Mouse (Mus musculus): Measurements from ENCODE around the gene Ugt1a8. TPM values are rescaled to one million over a fixed set of nuclear protein-coding genes. Genes with fewer than 3 reads are reported as not detected.
"Not testable (repeated sequence)": the region's sequence is repeated elsewhere in the genome, so short reads cannot be mapped to it uniquely, and the experiment has no call there.

Ugt1a8 gene
- total and polyA plus RNA-seq, 3 experiments = not detected

DNA sequence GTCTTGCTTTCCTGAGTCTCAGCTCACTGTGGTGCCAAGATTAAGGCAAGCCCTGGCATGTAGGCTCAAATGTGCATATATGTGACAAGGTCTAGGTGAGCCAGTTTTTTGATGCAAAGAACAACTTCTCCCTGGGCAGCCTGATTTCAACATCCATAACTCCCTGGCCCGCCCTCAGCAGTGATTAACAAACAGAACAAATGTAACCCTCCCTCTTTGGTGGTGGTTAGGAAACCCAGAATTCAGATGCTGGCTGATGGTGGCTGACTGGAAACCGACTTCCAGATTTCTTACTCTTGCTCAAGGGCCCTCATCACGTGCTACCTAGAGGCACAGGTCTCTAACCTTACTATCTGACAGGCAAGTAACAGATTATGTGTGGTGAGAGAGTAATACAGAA is 15.4 kb downstream of the Ugt1a8 start, which contains the start of gene Ugt1a6b:
Gene Ugt1a6b (plus strand): TSS at position 234 of the 400 bp plus-strand sequence.
- not testable (repeated sequence) for H3K79me2 ChIP-seq (ENCODE audit: control insufficient read depth, insufficient read depth, low read length, poor library complexity)
- peaks cover 0 to 14% of the 10 kb centered on the region in 2 experiments; a peak in 3 of 4 replicates for H3K4me1 ChIP-seq (ENCODE audit: control insufficient read depth in 1 of 2, insufficient read depth in 2 of 2, low read length in 2 of 2)

DNA sequence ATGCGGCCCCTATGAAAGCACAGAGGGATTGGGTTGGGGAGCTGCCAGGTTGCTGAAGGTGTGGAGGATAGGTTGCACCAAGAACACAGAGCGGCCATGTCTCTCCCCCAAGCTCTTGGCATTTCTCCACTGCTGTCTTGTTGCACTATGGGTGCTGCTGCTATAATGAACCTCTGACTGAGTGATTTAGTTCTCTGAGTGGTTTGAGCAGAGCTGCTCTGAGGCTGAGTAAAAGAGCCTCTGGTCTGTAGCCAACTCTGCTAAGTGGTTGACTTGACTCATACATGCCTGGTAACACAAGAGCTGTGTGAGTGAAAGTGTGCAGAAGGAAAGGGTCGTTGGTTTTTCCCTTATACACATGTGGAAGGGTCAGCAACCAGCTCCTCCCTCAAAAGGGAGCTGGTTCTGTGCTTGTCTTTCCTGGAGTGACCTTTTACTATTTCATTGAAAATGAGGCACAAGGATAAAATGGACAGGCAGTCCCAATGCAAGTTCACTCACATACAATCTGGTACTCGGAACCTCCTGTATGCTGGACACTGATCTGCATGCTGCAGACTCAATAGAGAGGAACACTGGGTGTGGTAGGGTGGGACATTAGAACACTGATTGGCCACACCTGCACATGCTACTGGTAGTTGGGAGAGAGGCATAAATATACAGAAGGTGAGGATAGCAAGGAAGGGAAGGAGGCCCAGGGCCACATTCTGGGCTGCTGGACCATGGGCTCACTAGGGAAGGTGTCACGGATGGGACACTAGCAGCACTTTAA is 16.3 kb downstream of the Ugt1a8 start:
- H3K79me2 ChIP-seq (ENCODE audit: control insufficient read depth, insufficient read depth, low read length, poor library complexity); H3K9ac ChIP-seq (ENCODE audit: control insufficient read depth, low read depth, low read length, poor library complexity, severe bottlenecking); DNase-seq (ENCODE audit: low read depth, low spot score); H3K4me3 ChIP-seq (ENCODE audit: control insufficient read depth in 1 of 2, insufficient read depth in 1 of 2, low read depth in 2 of 2, low read length in 2 of 2); H3K27ac ChIP-seq (ENCODE audit: control insufficient read depth, low read depth, low read length); H3K9me3 ChIP-seq (replicated peaks; ENCODE audit: insufficient read depth, low read length); H3K27me3 ChIP-seq (ENCODE audit: control insufficient read depth in 1 of 2, insufficient read depth in 2 of 2, low read length in 2 of 2); H3K36me3 ChIP-seq (ENCODE audit: control insufficient read depth in 1 of 2, insufficient read depth in 2 of 2, low read length in 2 of 2): not testable (repeated sequence)
- H3K4me1 ChIP-seq (ENCODE audit: control insufficient read depth in 1 of 2, insufficient read depth in 2 of 2, low read length in 2 of 2) = peaks cover 0 to 14% of the 10 kb centered on the region in 2 experiments; a peak in 3 of 4 replicates

More for the DNA sequence above, 15.4 kb downstream of the Ugt1a8 start, which contains the start of gene Ugt1a6b:
- not testable (repeated sequence) for H3K9me3 ChIP-seq (replicated peaks; ENCODE audit: insufficient read depth, low read length); H3K9ac ChIP-seq (ENCODE audit: control insufficient read depth, low read depth, low read length, poor library complexity, severe bottlenecking); H3K4me3 ChIP-seq (ENCODE audit: control insufficient read depth in 1 of 2, insufficient read depth in 1 of 2, low read depth in 2 of 2, low read length in 2 of 2); H3K36me3 ChIP-seq (ENCODE audit: control insufficient read depth in 1 of 2, insufficient read depth in 2 of 2, low read length in 2 of 2); H3K27ac ChIP-seq (ENCODE audit: control insufficient read depth, low read depth, low read length); H3K27me3 ChIP-seq (ENCODE audit: control insufficient read depth in 1 of 2, insufficient read depth in 2 of 2, low read length in 2 of 2)
- DNase-seq (ENCODE audit: low read depth, low spot score) = peak; percentile 20
- TF ChIP-seq USF1 (IDR thresholded peaks at IDR 0.05; ENCODE audit: low read depth, low read length) (peak; percentile 53; the same call in 1 of the 2 replicates), EP300 (IDR thresholded peaks at IDR 0.05; ENCODE audit: low read depth in 1 of 2, low read length in 2 of 2) (peak in 1 of 2 experiments; percentile 29; a peak in 1 of 4 replicates), TCF12 (IDR thresholded peaks at IDR 0.05; ENCODE audit: low read depth, low read length) (peak; percentile 17; the same call in 1 of the 2 replicates), BHLHE40 (IDR thresholded peaks at IDR 0.05; ENCODE audit: borderline replicate concordance, low read depth, low read length) (0 out of 2 replicates have a peak, but pooled peaks have one; percentile 37)

DNA sequence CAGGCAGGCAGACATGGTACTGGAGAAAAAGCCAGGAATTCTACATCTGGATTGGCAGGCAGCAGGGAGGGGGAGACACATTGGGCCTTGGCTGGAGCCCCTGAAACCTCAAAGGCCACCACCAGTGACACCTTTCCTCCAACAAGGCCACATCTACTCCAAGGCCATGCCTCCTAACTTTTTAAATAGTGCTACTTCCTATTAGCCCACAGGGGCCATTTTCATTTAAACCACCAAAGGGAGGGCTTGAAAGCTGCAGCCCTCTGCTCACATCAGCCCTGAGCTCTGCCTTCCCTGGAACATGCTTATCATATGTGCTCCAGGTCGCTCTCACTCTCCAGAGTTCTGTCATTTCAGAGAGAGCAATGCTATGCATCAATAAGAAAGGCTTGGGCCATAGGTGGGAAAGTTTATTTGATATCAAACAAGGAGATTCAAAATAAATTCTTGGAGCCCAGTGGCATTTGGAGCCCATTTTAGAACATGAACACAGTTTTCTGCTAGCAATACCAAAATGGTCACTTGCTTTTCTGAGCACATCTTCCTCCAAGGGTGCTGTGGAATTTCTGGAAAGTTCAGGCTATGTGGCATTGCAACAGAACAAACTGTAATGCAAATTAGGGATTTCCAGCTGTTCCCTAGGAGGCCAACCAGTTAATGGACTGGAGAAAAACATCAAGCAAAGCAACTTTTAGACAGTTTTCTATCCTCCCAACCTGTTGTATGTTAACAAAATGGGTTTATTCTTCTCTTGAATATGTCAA is 17.2 kb downstream of the Ugt1a8 start:
- no peaks in the 10 kb centered on the region for H3K79me2 ChIP-seq (ENCODE audit: control insufficient read depth, insufficient read depth, low read length, poor library complexity)
- no peaks in the 10 kb centered on the region for H3K27me3 ChIP-seq (ENCODE audit: control insufficient read depth in 1 of 2, insufficient read depth in 2 of 2, low read length in 2 of 2)
- no peak for DNase-seq (ENCODE audit: low read depth, low spot score)
- peaks cover 0 to 14% of the 10 kb centered on the region in 2 experiments; a peak in 3 of 4 replicates for H3K4me1 ChIP-seq (ENCODE audit: control insufficient read depth in 1 of 2, insufficient read depth in 2 of 2, low read length in 2 of 2)
- H3K4me3 ChIP-seq (ENCODE audit: control insufficient read depth in 1 of 2, insufficient read depth in 1 of 2, low read depth in 2 of 2, low read length in 2 of 2) = no peak overlapping the region
- H3K9me3 ChIP-seq (replicated peaks; ENCODE audit: insufficient read depth, low read length) = no peaks in the 10 kb centered on the region
- H3K36me3 ChIP-seq (ENCODE audit: control insufficient read depth in 1 of 2, insufficient read depth in 2 of 2, low read length in 2 of 2) = peaks cover 0 to 9% of the 10 kb centered on the region in 2 experiments; a peak in 2 of 4 replicates
- H3K9ac ChIP-seq (ENCODE audit: control insufficient read depth, low read depth, low read length, poor library complexity, severe bottlenecking) = no peak overlapping the region
- H3K27ac ChIP-seq (ENCODE audit: control insufficient read depth, low read depth, low read length) = no peak overlapping the region
- TF ChIP-seq MAZ (IDR thresholded peaks at IDR 0.05; ENCODE audit: low read depth, low read length) (no peak), POLR2A (IDR thresholded peaks at IDR 0.05; ENCODE audit: control insufficient read depth in 1 of 2, insufficient read depth in 1 of 2, low read depth in 1 of 2, low read length in 2 of 2, poor library complexity in 1 of 2) (no peak), CHD1 (IDR thresholded peaks at IDR 0.05; ENCODE audit: low read depth, low read length) (no peak), SIN3A (IDR thresholded peaks at IDR 0.05; ENCODE audit: low read length) (no peak), MYB (IDR thresholded peaks at IDR 0.05; ENCODE audit: low read depth, low read length) (no peak), MAFK (IDR thresholded peaks at IDR 0.05; ENCODE audit: borderline replicate concordance, low read depth, low read length) (no peak), ZC3H11A (IDR thresholded peaks at IDR 0.05; ENCODE audit: low read depth, low read length) (no peak), CTCF (IDR thresholded peaks at IDR 0.05 in 2 of 3, conservative IDR thresholded peaks at IDR 0.05 in 1 of 3; ENCODE audit: control insufficient read depth in 1 of 3, insufficient read depth in 1 of 3, low read depth in 2 of 3, low read length in 3 of 3, poor library complexity in 1 of 3, severe bottlenecking in 1 of 3) (no peak), ZNF384 (IDR thresholded peaks at IDR 0.05; ENCODE audit: low read depth, low read length) (no peak), ELF1 (IDR thresholded peaks at IDR 0.05; ENCODE audit: low read depth, low read length) (no peak), E2F4 (IDR thresholded peaks at IDR 0.05; ENCODE audit: borderline replicate concordance, low read depth, low read length) (no peak), MAX (IDR thresholded peaks at IDR 0.05; ENCODE audit: low read length) (no peak), RAD21 (IDR thresholded peaks at IDR 0.05; ENCODE audit: low read depth, low read length) (no peak), TCF12 (IDR thresholded peaks at IDR 0.05; ENCODE audit: low read depth, low read length) (no peak), MEF2A (IDR thresholded peaks at IDR 0.05; ENCODE audit: extremely low read depth, insufficient replicate concordance, low read depth, low read length, poor library complexity, severe bottlenecking) (no peak), ZKSCAN1 (IDR thresholded peaks at IDR 0.05; ENCODE audit: low read depth, low read length) (no peak), USF2 (IDR thresholded peaks at IDR 0.05; ENCODE audit: borderline replicate concordance in 1 of 2, insufficient read depth in 1 of 2, low read depth in 1 of 2, low read length in 2 of 2) (no peak), TBP (IDR thresholded peaks at IDR 0.05; ENCODE audit: low read depth, low read length) (no peak), GATA1 (IDR thresholded peaks at IDR 0.05; ENCODE audit: low read depth, low read length) (no peak)

All from MEL (cell line).